Mouse (Mus musculus) spleen, adult 2 months (tissue): ENCODE measurements around the gene Cacna1e.

Experiments used
- CTCF ChIP-seq: fragments of 200-500 bp; IDR thresholded peaks from 2 replicates; pipeline ENCODE4 v1.5.1; 2011; ENCODE audit warnings: mild to moderate bottlenecking, inconsistent platforms; ENCODE audit not compliant: insufficient read depth, insufficient read length, insufficient replicate concordance; ENCODE audit errors: extremely low read depth
- POLR2A ChIP-seq: fragments of 200-500 bp; IDR thresholded peaks from 2 replicates; pipeline ENCODE4 v1.6.1; 2011; ENCODE audit warnings: low read depth, low read length, inconsistent platforms

- TF ChIP-seq POLR2A: no peak
- TF ChIP-seq CTCF: no peak
Observed at GRCm38 (mm10) chr1:154413138-154413537, 471.2 kb downstream of the Cacna1e start.
